Comparison of ENCODE assay signal across 8 mouse cellular contexts in genomic region chr1:133045011-133045860, GRCm38 (mm10). TPM values are rescaled to one million over a fixed set of nuclear protein-coding genes. Genes with fewer than 3 reads are reported as not detected.
DNase-seq lines count a peak whose midpoint lies in the region; ATAC-seq and TF ChIP-seq lines count a peak whose summit lies in the region.

Pik3c2b (plus strand) TSS chr1:133045667.

- no peak for DNase-seq in cerebellum, adult 2 months
- DNase-seq in cerebellum, postnatal 14 days, result no peak
- no peak for DNase-seq in testis, postnatal 10 days (ENCODE audit: low spot score)
- DNase-seq in heart, postnatal 25 days (ENCODE audit: low spot score), result no peak
- DNase-seq in stomach, postnatal 0 days (ENCODE audit: low spot score), result no peak
- DNase-seq in adrenal gland, adult 2 months, result no peak

- H3K4me3 ChIP-seq in cerebellum, adult 2 months (replicated peaks; ENCODE audit: insufficient read depth, low read depth, low read length), result peak within 1 kb of the TSS; percentile 89
- peak within 1 kb of the TSS; percentile 89 for H3K4me3 ChIP-seq in testis, adult 2 months (ENCODE audit: control insufficient read depth, low read depth, low read length)
- H3K4me3 ChIP-seq in limb, embryonic 13.5 days, result peak within 1 kb of the TSS; percentile 85
- H3K4me3 ChIP-seq in stomach, postnatal 0 days (ENCODE audit: low read depth, low read length), result peak within 1 kb of the TSS; percentile 84

- peak within 1 kb of the TSS; percentile 84 for H3K4me2 ChIP-seq in limb, embryonic 13.5 days (replicated peaks)
- peak within 1 kb of the TSS; percentile 94 for H3K4me2 ChIP-seq in stomach, postnatal 0 days (replicated peaks; ENCODE audit: low read depth)

- no peak for TF ChIP-seq EP300 in stomach, postnatal 0 days (optimal IDR thresholded peaks at IDR 0.05)

- no peaks in the 10 kb centered on the region for H3K4me1 ChIP-seq in cerebellum, adult 2 months (ENCODE audit: control insufficient read depth, insufficient read depth, low read length)
- peaks cover 6% of the 10 kb centered on the region for H3K4me1 ChIP-seq in testis, adult 2 months (ENCODE audit: control insufficient read depth, insufficient read depth, low read length)
- peaks cover 33% of the 10 kb centered on the region for H3K4me1 ChIP-seq in limb, embryonic 13.5 days
- peaks cover 2% of the 10 kb centered on the region; the same call in 1 of the 2 replicates for H3K4me1 ChIP-seq in stomach, postnatal 0 days (replicated peaks; ENCODE audit: control insufficient read depth, insufficient read depth)

- intact Hi-C loops in heart, postnatal 25 days (cut with DNase I), result loop anchor here (10.0 kb wide), 1 partner anchor 570 kb away; the partner anchor contains the start of gene Snrpe

- H3K9me3 ChIP-seq in limb, embryonic 13.5 days, result no peaks in the 10 kb centered on the region
- H3K9me3 ChIP-seq in stomach, postnatal 0 days (ENCODE audit: control insufficient read depth, low read length), result no peaks in the 10 kb centered on the region

- 9% methylated on average over 15 of the region's 15 CpGs for WGBS in cerebellum, adult 2 months
- WGBS in limb, embryonic 13.5 days, result 1% methylated on average over 15 of the region's 15 CpGs
- 6% methylated on average over 15 of the region's 15 CpGs for WGBS in stomach, postnatal 0 days

- peak within 1 kb of the TSS; percentile 95 for H3K9ac ChIP-seq in limb, embryonic 13.5 days
- peak within 1 kb of the TSS; percentile 97 for H3K9ac ChIP-seq in stomach, postnatal 0 days (ENCODE audit: low read length)

- TF ChIP-seq CTCF in cerebellum, adult 2 months (IDR thresholded peaks at IDR 0.05; ENCODE audit: borderline replicate concordance, insufficient read depth, low read depth, low read length), result no peak
- TF ChIP-seq CTCF in testis, adult 2 months (IDR thresholded peaks at IDR 0.05; ENCODE audit: control insufficient read depth, insufficient read depth, insufficient replicate concordance, low read depth, low read length), result no peak
- no peak for TF ChIP-seq CTCF in stomach, postnatal 0 days (IDR thresholded peaks at IDR 0.05; ENCODE audit: low read depth)

- no peaks in the 10 kb centered on the region for H3K27me3 ChIP-seq in cerebellum, adult 2 months (ENCODE audit: control insufficient read depth, insufficient read depth, low read length)
- H3K27me3 ChIP-seq in testis, adult 2 months (ENCODE audit: control insufficient read depth, insufficient read depth, low read length), result no peaks in the 10 kb centered on the region
- peaks cover 8% of the 10 kb centered on the region; the same call in 1 of the 2 replicates for H3K27me3 ChIP-seq in limb, embryonic 13.5 days
- H3K27me3 ChIP-seq in stomach, postnatal 0 days (ENCODE audit: control insufficient read depth, insufficient read depth, low read length), result no peaks in the 10 kb centered on the region

- H3K27ac ChIP-seq in cerebellum, adult 2 months (ENCODE audit: insufficient read depth, low read length), result peak within 1 kb of the TSS; percentile 91
- peak within 1 kb of the TSS; percentile 65 for H3K27ac ChIP-seq in testis, adult 2 months (ENCODE audit: control insufficient read depth, insufficient read depth, low read depth, low read length)
- H3K27ac ChIP-seq in limb, embryonic 13.5 days, result peak within 1 kb of the TSS; percentile 85
- peak within 1 kb of the TSS; percentile 95 for H3K27ac ChIP-seq in stomach, postnatal 0 days (replicated peaks)

- TF ChIP-seq POLR2A in cerebellum, adult 2 months (IDR thresholded peaks at IDR 0.05; ENCODE audit: borderline replicate concordance, insufficient read depth, low read length), result no peak
- TF ChIP-seq POLR2A in testis, adult 2 months (IDR thresholded peaks at IDR 0.05; ENCODE audit: control insufficient read depth, low read depth, low read length), result no peak

- no peaks in the 10 kb centered on the region for H3K36me3 ChIP-seq in testis, adult 2 months (ENCODE audit: control insufficient read depth, insufficient read depth, low read length)
- H3K36me3 ChIP-seq in limb, embryonic 13.5 days, result no peaks in the 10 kb centered on the region
- H3K36me3 ChIP-seq in stomach, postnatal 0 days (ENCODE audit: control insufficient read depth, insufficient read depth, low read length), result no peaks in the 10 kb centered on the region

- no peak for ATAC-seq in limb, embryonic 13.5 days (ENCODE audit: low FRiP score, low read depth)
- peak; percentile 5 for ATAC-seq in stomach, postnatal 0 days (ENCODE audit: low FRiP score, low TSS enrichment)

RNA-seq across cellular contexts. Expression of gene Pik3c2b, which starts in this region (rescaled TPM):
- 12.9 and 15.5 TPM in 2 replicates for polyA plus RNA-seq in cerebellum, adult 2 months (2012; rRNA removed)
- polyA plus RNA-seq in testis, adult 2 months (2012; rRNA removed), result 1.1 and 1.3 TPM in 2 replicates
- total RNA-seq in heart, postnatal 25 days (2021), result 10 to 100 TPM; 19.9 to 21.2 TPM
- 6.8 and 7.1 TPM in 2 replicates for polyA plus RNA-seq in limb, embryonic 13.5 days (2015; fragmentation: Nextera tagmentation; extraction: Ambion mirVana)
- polyA plus RNA-seq in stomach, postnatal 0 days (2015; fragmentation: Nextera tagmentation; extraction: Ambion mirVana), result 4.2 and 4.7 TPM in 2 replicates
- 1 to 10 TPM; 4.6 to 6.5 TPM for total RNA-seq in adrenal gland, adult 2 months (2021)
- 6.5 and 7.2 TPM in 2 replicates for polyA plus RNA-seq in adrenal gland, adult 2 months (2012; rRNA removed)
